Mouse (Mus musculus) kidney, postnatal 25 days (tissue): ENCODE results near the gene Cd48.
"Not testable (repeated sequence)": the region's sequence is repeated elsewhere in the genome, so short reads cannot be mapped to it uniquely, and the experiment has no call there.

Experiments
- DNase-seq, 2 experiments: peaks; one replicate each; pipeline ENCODE4 v3.0.0; 2021; ENCODE audit warnings: mixed read lengths in 2 of 2

Cd48 gene

GRCm38 (mm10) chr1:171681531-171682299 lies at the start of gene Cd48:
Gene Cd48, plus strand, starts transcription at chr1:171682009.
- DNase-seq = no peak

DNA sequence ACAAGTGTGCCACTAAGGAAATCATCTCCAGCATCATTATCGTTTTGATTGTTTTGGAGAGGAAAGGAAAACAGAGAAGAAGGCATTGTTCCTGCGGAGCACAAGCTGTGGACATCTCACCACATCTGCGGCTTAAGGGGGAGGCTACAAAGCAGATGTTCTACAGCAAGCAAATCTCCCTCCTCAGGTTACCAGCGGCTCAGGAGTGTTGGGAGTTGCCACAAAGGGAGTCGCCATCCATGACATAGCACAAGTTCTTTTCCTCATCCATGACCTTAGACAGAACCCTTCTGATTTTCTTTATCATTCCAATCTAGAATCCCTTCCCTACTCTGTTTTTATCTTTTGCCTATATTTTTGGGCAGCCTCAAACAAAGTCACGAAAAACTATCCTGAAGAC lies 46.1 kb upstream of the Cd48 start:
- DNase-seq = no peak

DNA sequence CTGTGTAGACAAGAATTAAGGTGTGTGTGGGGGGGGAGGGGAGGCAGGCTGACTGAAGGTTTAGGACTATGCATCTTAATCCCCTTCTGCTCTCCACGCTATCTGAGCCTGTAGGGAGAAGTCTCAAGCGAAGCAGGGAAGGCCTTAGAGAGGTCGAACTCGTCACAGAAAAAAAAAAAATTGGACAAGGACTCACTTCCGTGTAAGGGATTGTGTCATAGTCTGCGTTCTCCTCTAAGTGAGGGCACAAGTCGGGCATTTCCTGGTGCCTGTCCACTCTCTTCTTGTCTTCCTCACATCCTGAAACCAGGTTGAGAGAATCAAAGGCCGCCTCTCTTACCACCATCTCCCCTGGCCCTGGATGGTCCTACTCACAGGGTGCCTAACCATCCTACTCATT lies 44.7 kb upstream of the Cd48 start:
- DNase-seq = no peak

DNA sequence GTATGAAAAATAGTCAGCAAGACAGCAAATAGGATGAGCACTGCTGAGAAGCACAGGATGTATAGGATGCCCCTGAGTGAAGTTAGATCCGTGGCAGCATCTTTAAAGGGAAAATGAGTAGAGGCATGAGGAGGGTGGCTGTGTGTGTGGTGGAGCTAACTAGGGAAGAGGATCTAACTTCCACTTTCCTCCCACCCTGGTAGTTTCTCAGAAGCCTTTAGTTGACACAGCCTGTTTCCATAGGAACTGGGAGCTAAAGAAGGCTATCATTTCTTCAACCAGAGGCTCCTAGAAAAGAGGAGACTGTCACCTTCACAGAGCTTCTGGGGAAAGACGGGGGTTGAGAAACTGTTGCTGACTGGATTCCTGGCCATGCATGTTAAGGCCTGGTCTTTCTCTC lies 43.1 kb upstream of the Cd48 start:
- no peak for DNase-seq

DNA sequence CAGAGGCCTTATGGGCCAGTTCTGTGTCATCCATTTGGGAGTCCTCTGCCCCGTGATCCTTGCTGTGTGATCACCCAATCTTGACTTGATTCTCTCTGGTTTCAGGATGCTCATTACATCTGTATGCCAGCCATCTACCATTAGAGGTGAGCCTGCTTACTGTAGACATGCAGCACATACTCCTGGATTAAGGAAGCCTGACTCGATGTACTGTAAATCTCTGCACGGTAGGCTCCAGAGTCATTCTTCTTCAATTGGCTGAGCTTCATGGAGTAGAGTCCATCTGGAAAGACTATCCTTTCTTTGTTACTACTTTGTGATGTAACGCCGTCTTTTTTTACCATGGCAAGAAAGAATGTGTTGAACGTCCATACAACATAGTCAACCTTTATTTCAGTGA lies 41.0 kb upstream of the Cd48 start:
- no peak for DNase-seq

DNA sequence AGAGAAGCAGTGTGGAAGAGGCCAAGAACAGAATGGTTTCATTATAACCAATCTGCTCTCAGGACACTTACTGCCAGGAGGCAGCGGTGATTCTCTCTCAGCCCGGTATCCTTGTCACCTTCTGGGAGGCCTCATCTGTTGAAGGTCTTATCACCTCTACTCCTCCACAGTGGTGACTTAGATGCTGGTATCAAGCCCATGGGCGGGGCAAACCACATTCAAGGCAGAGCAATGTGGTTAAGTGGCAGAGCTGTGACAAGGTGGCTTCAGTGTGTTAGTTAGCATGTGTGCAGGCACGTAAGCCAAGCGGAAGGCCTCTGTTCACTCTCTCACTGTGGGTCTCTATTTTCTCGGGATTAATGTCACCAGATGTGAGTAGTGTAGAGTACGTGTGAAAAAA lies 38.2 kb upstream of the Cd48 start:
- DNase-seq = no peak

DNA sequence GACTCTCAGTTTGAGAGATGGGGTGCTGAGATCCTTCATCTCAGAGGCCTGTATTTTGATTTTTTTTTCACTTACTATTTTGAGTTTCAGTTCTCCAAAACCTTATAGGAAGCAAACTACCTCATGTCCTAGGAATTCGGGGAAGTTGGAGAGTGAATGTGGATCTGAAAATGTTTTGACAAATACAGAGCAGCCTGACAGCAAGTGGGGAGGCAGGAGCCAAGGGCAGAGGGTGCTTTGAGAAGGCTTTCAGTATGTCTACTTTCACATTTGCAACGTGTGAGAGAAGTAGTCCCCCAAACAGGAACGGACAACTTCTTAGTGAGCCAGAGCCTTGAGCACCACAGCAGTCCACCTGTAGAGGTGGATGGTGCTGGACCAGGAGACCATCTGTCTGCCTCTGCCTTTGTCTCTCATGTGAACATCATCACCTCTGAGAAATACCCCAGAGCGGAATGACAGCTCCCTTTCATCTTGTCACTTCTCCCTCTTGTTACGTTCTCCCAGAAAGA lies 35.3 kb upstream of the Cd48 start:
- no peak for DNase-seq

DNA sequence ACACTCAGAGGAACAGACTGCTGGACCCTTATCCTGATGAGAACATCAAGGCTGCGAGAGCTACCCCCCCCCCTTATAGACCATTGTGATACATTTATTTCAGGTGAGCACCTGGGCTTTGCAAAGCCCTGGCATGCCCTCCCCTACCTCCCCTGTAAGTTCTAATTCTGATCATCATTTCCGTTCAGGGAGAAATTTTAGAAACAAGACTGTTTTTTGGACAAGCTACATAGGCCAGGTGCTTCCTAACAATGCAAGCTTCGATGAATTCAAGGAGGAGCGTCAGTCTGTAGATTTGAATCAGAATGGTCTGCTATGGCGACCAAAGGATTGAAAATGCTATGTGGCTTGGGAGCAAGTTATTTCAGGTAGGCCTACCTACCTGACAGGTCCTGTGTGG lies 34.1 kb upstream of the Cd48 start:
- no peak for DNase-seq

- DNase-seq = no peak
Observed at GRCm38 (mm10) chr1:171648840-171649239, 33.0 kb upstream of the Cd48 start.

GRCm38 (mm10) chr1:171652734-171653133 lies 29.1 kb upstream of the Cd48 start, which contains the start of gene Slamf7:
Gene Slamf7, minus strand, starts transcription at chr1:171653035.
- DNase-seq = no peak

- no peak for DNase-seq
Observed at GRCm38 (mm10) chr1:171658561-171658991, 23.2 kb upstream of the Cd48 start.

DNA sequence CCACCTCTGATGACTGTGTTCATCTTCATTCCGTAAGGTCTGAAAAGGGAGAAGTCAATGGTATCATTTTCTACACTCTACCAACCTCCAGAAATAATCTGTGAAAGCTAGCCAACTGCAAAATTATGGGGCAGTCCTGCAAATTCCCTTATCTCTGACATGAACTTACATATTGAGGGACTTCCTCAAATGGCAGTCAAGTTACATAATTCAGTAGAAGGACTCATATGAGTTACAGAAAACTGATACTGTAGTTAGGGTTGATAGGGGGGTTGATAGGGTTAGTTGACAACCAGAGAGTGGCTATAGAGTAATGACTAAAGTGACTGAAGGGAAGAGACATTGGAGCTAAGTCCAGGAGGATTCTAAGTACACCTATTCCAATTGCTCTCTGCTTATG lies 21.4 kb upstream of the Cd48 start:
- no peak for DNase-seq

- no peak for DNase-seq
Observed at GRCm38 (mm10) chr1:171661482-171661881, 20.3 kb upstream of the Cd48 start.

DNA sequence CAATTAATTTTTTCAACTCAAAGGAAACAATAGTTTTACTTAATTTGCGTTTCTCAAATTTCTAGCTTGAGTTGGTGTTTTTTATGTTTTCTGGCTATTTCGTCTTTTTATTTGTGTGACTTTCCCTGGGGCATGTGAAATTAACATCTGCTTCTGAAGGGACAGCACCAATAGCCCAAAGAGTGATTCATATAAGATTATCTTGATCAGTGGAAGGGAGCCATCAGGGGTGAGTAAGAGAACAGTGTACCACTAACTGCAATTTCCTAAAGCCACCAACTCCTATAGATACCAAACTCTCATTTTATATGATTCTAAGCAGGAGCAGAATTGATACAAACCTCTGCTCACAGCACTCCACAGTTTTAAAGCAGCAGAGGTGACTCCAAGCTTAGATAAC lies 18.1 kb upstream of the Cd48 start:
- no peak for DNase-seq

GRCm38 (mm10) chr1:171666350-171666749 lies 15.5 kb upstream of the Cd48 start:
- DNase-seq = no peak

DNA sequence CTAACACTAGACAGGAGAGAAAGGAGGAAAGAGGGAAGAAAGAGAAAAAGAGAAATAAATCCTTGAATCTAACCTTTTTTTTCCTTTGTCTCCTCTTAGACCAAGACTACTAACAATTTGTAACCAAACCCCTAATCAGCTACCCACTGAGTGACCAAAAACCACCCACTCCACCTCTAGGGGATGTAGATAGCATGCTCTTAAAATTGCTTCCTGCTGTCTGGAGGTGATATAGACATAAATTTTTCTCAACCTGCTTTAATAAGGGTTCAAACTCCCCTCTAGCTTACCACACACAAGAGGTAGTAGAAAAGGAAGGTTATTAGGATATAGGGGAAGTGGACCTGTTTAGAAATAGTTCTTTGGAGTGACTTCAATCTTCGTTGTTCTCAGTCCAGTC lies 14.6 kb upstream of the Cd48 start:
- no peak for DNase-seq

DNA sequence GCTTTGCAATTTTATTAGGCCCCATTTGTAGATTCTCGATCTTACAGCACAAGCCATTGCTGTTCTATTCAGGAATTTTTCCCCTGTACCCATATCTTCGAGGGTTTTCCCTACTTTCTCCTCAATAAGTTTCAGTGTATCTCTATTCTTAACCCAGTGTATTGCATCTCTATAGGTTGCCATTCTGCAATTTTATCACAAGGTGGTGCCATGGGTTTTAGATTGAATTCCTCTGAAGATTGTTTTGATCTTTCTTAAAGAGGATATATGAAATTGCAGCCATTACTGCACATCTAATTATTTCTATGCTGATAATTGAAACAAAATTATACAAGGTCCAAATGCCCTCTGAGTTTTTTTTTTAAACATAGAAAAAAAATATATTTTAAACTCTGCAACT lies 9.4 kb upstream of the Cd48 start:
- DNase-seq = not testable (repeated sequence)

- no peak for DNase-seq
Observed at GRCm38 (mm10) chr1:171672854-171673475, 8.8 kb upstream of the Cd48 start.

- no peak for DNase-seq
Observed at GRCm38 (mm10) chr1:171674467-171674866, 7.3 kb upstream of the Cd48 start.

DNA sequence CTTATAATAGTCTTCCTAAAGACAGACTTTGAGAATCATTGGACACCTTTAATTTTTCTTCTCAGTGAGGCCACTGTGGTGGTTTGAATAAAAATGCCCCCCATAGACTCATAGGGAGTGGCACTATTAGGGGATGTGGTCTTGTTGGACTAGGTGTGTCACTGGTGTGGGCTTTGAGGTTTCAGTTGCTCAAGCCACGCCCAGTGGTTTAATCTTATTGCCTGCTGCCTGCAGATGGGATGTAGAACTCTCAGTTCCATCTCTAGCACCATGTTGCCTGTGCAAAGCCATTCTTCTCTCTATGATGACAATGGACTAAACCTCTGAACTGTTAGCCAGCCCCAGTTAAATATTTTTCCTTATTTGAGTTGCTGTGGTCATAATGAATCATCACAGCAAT lies 4.1 kb upstream of the Cd48 start:
- no peak for DNase-seq

DNA sequence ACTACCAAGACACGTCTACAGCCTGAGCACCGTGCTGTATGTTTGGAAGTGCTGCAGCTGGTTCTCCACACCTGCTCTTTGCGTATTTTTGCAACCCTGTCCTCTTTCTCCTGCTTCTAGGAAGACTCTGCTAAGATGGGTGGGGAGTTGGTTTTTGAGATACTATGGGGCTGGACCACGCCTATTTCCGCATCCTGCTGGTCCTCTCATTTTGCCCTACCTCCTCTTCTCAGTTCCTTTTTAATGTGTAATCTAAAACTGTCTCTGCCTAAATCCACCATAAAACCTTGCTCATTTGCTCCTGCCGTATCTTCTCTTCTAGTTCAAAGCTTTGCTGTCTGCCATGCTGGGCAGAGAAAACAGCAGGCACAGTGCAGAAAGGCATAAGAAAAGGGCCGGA lies 800 bp upstream of the Cd48 start:
- no peak for DNase-seq

- no peak for DNase-seq
Observed at GRCm38 (mm10) chr1:171684923-171685322, 3.1 kb downstream of the Cd48 start.

- no peak for DNase-seq
Observed at GRCm38 (mm10) chr1:171687320-171687719, 5.5 kb downstream of the Cd48 start.

DNA sequence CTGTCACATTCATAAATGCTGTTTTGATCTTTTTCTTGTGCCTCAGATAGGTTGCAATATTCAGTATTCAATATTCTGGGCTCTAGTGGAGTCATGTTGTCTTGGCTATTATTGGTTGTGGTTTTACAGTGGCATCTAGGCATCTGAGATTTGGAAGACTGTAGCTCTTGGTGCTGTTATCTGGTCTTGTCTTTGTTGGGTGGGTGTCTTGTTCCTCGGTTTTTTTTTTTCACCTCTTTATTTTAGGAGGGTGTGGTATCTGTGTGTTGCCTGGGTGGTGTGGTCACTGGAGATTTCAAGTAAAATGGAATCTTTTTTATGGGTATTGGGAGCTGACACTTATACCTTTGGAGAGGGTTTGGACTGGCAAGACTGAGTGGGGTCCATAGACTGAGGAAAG lies 12.1 kb downstream of the Cd48 start:
- DNase-seq = no peak
